Mouse (Mus musculus) embryo, embryonic 11.5 days (tissue): ENCODE results near the gene Aatk.

Experiments used
- DNase-seq: peaks from one replicate; pipeline ENCODE4 v3.0.0-alpha.2; 2012; ENCODE audit warnings: low read depth, low spot score

Gene Aatk

GRCm38 (mm10) chr11:120046553-120047191 lies at the start of gene Aatk:
Aatk (minus strand) TSS chr11:120047167.
- DNase-seq, result no peak

- no peak for DNase-seq
Measured at GRCm38 (mm10) chr11:120092817-120093591, 46.0 kb upstream of the Aatk start.

DNA sequence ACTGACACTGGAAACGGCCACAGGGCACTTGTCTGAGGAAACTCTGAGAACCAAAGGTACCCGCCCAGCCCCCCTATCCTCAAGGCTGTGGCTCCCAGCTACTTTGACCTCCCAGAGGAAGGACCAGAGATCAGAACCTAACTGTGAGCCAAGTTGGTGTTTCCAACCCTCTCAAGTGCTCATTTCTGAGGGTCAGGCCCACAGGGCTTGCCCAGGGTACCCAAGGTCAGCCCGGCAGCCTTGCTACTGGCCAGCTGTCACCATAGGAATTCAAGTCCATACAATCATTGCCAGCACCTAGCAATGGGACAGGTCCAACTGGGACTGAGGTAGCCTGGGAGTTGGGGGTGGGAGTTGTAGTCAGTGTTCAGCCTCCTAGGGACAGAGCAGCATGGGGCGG lies 43.7 kb upstream of the Aatk start:
- no peak for DNase-seq

DNA sequence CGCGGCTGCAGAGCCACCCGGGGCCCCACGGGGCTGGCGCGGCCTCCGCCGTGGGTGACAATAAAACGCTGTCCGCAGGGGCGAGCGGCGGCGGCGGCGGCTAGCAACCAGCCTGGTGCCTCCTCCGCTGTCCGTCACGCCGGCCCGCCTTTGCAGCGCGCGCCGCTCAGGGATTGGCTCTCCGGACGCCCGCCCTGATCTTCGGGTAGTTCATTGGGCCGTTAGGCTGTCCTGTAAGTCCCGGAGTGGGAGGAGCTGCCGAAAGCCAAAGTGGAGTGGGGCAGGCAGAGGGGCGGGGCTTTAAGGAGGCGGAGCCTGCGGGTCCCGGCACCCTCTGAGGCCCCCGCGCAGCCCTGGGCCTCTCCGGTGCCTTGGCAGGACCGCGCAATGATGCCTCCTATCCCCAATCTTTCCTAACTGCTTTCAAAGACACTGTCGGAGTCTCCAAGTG lies 39.8 kb upstream of the Aatk start, which contains the start of gene Cep131:
TSS of gene Cep131 (minus strand) at position 126 of the 451 bp plus-strand sequence.
- peak; percentile 97 for DNase-seq

DNA sequence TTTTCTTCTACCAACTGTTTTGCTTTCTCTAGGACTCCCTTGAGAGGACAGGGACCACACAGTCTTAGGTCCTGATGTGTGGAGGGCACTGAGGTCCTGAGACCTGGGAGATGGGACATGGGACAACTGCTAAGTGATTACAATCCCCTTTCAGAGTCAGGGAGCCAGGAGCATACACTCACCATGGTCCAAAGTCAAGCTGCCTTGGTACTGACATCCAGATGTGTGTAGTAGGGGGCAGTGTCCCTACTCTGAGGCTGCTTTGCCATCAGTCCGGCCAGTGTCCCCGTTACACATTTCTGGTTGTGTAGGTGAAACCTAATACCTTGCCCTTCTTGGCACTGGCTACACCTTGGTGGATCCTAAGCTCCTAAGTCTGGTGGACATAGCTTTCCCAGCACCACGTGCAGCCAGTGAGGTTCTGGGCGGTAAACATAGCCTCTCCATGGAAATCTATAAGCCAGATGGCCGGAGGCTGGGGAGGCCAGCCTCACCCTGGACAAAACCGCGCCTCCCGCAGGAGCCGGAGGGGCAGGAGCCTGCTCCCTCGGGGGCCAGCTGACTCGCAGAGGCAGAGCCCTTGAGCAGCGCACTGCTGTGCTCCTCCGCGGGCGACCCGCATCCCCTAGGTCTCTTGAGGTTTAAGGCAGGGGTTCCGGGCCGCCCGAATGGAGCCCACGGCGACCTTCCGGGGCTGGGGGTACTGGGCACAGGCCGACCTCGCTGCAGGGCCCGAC lies 39.1 kb upstream of the Aatk start:
- no peak for DNase-seq

- DNase-seq, result no peak
Measured at GRCm38 (mm10) chr11:120080282-120080681, 33.3 kb upstream of the Aatk start.

DNA sequence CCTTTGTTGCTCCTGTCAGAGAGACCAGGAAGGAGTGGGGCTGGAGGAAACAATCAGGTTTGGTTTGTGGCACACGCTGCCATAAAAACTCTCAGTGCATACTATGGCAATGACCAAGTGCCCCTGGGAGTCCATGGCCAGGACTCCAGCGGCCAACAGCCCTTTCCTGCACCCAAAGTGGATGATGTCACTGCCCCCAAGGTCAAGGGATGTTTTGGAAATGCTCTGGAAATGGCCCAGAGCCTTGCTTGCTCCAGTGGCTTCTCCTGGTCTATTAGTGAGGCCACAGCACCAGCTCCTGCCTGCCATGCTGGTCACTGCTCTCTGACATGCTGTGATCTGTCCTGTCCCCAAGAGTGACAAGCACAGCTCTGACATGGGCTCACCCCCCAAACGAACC lies 29.2 kb upstream of the Aatk start:
- no peak for DNase-seq

- no peak for DNase-seq
Measured at GRCm38 (mm10) chr11:120072986-120073647, 26.1 kb upstream of the Aatk start.

DNA sequence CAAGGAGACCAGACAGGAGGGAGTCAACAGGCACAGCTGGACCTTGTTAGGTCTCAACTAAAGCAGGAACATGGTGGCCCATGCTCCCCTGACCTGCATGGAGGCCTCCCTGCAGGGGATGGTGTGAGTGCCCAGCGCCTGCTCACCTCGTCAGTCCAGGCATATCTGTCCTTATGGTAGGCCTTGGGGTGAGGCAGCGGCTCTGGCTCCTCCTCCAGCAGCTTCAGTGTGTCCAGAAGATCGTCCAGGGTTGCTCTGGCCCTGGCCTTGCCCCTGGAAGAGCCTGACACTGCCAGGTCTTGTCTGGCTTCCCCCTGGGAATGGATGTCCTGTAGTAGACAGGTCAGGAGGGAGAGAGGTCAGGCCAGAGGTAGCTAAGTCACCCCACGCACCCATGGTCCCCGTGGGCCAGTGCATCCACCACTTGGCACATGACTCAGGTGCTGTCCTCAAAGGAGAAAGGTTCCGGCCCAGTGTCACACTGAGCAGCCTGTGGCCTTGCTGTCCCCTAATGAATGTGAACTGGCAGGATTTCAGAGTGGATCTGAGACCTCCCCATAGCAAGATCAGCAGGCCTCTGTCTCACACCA lies 24.9 kb upstream of the Aatk start:
- no peak for DNase-seq

DNA sequence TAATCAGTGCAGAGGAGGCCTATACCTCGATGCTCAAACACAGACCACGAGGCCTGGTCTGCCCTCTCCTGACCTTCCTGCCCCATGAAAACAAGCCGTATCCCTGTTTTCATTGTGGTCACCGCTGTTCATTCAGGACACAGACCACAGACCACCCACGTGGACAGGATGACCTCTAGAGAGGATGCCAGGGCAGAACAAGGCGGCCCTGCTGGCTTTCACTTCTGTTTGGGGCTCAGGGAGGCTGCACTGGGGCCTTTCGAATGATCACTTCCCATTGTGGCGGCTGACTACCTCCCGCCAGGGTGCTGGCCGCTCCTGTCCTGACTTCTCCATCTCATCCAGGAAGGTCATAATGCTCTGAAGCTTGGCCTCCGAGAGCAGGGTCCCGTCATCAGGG lies 24.1 kb upstream of the Aatk start:
- no peak for DNase-seq

GRCm38 (mm10) chr11:120070286-120070930 lies 23.4 kb upstream of the Aatk start:
- no peak for DNase-seq

- no peak for DNase-seq
Measured at GRCm38 (mm10) chr11:120069261-120069660, 22.3 kb upstream of the Aatk start.

- DNase-seq, result no peak
Measured at GRCm38 (mm10) chr11:120067834-120068233, 20.9 kb upstream of the Aatk start.

- DNase-seq, result no peak
Measured at GRCm38 (mm10) chr11:120065291-120065690, 18.3 kb upstream of the Aatk start.

DNA sequence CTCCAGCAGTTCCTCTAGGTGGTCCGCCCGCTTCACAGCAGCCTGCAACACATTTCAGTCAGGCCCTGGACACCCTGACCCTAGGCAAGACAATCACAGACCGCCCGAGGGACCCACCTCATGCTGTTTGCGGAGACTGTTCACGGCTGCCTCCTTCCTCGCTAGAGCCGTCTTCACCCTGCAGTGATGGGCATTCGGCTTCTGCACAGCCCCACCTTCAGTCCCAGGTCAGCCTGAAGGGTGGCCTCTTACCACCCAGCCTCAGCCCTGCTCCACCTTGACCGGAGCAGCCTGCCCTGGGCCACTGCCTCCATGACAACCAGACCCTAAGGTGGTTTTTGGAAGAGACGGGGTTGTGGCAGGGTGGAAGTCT lies 17.7 kb upstream of the Aatk start:
- no peak for DNase-seq

- no peak for DNase-seq
Measured at GRCm38 (mm10) chr11:120064006-120064667, 17.2 kb upstream of the Aatk start.

GRCm38 (mm10) chr11:120063326-120063725 lies 16.4 kb upstream of the Aatk start:
- DNase-seq, result no peak

- DNase-seq, result no peak
Measured at GRCm38 (mm10) chr11:120060634-120061033, 13.7 kb upstream of the Aatk start.

- no peak for DNase-seq
Measured at GRCm38 (mm10) chr11:120055953-120056732, 9.2 kb upstream of the Aatk start.

GRCm38 (mm10) chr11:120053846-120054245 lies 6.9 kb upstream of the Aatk start:
- DNase-seq, result no peak
